Mouse (Mus musculus): ENCODE data around the gene Pml.

Gene Pml

DNA sequence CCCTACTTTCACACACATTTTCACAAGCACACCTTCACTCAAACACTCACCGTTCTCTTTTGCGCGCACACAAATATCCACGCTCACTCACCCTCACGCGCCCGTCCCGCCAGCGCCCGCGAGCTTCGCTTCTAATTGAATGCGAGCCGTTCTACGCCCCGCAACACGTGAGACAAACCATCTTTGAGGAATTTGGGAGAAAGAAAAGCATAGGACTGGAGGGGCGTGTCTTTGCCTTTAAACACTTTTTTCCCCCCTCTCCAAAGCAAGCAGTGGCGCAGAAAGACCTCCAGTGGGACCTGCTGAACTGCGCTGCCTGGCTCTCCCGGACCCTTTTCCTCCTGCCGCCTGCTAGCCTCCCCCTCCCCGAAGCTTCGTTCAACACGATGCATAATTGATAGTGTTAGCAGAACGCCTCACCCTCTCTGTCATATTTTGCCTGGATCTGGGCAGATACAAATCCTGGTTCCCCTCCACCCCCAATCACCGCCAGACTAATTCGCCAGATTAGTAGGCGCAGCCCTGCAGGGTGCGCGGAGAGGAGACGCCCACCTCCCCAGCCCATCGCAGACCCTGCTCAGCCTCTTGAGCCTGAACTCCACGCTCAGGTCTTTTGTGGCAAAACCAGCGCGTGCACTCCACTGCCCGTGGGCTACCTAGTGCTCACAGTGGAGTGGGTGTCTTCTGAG is 47.6 kb downstream of the Pml start:
- DNase-seq (ENCODE audit: low spot score), result no peak

DNA sequence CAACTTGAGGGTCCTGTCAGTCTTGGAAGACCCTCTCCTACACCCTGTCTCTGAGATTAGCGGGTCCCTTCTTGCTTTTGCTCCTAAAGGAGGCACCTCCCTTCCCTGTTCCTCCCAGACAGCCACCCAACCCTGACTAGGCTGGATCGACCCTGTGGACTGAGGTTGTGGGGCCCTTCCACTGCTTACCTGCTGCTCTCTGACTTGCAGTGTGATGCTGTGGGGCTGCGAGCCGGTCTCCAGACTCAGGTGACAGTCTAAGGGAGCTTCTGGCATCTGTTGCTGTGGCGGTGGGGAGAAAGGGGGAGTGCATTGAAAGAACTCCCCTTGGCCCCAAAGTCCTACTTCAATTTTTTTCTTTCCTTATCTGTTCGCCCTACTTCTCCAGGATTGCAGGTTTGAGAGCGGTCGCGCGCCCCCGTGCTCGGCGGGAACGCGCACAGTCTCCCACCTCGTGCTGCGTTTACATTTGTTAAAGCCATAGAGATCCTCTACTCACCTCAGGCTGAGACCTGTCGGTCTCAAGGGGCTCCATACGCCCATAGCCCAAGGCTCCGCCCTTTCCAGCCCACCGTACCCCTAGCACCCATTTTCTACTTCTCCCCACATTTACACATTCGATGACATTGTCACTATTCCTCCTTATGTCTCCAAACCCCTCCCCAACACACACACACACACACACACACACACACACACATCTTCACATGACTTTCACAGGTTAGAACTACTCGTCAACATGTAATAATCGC is 48.3 kb downstream of the Pml start:
- no peak for DNase-seq (ENCODE audit: low spot score)

DNA sequence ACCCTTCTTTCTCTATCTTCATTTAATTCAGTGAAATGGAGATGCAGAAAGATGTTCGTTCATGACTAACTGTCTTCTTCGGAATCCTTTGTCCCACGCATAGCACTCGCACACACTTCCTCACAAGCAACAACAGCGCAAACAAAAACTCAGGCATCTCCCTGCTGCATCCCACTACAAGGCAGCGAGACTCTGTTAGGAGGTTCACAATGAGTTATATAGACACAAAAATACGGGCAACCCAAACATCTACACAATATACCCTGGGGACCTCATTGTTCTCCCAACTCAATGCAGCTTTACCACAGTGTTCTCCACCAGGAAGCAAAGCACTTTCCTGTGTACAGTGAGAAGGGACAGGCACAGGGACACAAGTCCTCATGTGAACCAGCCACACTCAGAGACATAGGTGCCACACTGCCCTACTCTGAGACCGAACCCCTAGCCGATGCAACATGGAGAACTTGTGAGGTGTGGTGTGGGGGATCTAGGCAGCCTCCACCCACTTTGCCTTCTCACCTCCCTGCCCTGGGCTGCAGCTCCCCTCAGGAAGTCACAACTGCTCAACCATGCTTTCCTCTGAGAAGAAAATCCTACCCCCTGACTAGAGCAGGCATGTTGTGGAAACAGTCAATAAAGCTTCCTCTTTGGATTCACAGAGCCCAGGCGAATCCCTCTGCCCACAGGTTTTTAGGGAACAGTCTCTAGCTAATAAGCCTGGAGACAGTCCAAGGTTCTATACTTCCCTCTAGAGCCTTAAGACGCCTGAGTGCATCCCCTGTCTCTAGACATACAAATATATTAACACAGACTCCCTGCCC is 49.1 kb downstream of the Pml start:
- no peak for DNase-seq (ENCODE audit: low spot score)

DNA sequence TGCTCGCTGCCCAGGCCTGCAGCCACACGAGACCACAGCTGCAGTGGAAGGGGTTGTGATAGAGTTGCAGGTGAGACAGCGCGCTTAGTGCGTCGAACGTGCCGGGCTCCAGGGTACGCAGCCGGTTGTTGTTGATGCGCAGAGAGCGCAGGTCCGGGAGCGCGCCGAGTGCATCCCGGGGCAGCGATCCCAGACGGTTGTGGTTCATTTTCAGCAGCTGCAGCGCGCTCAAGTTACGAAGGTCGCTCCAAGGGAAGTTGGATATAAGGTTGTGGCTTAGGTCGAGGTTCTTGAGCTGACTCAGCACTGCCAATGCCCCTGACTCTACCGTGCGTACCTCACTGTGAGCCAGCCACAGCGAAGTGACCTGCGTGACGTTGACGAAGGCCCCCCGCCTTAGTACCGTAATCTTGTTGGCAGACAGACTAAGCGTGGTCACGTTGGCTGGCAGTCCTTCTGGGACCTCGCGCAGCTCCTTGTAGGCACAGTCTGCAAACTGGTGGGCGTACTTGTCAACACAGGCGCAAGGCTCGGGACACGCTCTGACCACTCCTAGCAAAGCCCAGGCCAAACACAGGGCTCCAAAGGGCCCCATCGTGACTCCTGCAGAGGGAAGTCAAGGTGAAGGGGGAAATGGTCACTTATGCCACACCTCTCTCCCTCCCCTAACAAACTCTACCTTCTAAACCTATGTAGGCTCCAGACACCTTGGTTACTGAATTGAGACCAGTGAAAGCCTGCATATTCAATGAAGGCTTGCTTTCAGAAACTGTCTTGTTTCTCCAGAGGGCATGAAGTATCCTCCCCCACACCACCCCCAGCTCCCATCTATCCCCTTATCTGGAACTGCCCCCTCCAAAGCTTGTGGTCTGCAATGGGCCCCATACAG is 50.0 kb downstream of the Pml start:
- no peak for DNase-seq (ENCODE audit: low spot score)

DNA sequence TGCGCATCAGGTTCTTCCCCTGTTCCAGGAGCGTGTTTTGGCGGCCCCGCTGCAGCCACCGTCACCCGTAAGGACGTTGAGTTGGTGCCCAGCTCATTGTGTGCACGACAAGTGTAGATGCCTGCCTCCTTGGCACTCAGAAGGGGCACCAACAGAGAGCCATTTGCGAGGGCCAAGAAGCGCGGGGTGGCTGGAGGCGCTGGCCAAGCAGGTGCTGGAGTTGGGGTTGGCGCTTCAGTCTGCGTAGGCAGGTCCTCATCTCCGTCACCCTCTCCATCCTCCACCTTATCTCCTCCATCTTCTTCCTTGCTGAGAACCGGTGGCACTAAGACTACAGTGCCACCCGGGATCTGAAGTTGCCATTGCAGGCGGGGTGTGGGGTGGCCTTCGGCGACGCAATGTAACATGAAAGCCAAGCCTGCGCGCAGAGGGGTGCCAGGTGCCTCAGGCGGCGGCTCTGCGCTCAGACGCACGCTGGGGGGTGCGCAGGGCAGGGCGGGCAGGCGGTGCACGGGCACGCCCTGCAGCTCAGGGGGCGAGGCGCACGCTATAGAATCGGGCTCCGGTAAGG is 50.7 kb downstream of the Pml start:
- no peak for DNase-seq (ENCODE audit: low spot score)

DNA sequence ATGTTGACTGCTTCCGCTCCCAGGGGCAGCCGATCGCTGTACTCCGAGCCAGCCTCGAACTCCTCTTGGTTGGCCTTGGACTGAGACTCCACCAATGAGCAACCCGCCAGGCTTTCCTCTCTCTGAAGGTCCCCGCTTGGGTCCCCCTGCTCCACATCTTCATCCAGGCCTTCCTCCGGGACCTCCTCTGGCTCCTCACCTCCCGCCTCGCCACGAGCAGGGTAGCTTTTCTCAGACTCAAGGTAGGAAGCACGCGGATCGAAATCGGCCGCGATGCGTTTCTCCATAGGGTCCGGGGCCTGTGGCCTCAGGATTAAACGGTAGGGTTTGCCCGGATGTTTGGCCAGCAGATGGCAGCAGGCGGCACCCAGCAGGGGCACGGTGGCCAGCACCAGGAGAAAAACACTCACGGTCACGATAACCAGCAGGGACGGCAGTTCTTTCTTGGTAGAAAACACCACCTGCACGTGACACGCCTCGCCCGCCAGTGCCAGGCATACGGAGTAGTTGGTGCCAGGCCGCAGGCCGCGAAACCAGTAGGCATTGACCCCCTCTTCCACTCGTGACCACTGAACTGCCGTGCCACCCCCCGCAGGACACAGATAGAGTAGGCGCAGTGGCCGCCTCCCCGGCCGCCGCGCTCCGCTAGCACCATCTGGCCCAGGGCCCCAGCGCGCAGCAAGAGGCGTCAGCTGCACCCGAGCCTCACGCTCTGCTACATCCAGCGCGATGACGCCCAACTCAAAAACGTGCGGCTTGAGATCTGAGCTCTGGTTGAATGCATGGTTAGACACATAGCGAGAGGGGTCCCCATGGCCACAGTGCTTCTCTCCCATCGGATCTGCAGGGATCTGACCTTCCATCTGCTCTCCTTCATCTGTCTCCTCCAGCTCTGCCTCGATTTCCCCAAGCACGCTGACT is 51.5 kb downstream of the Pml start:
- DNase-seq (ENCODE audit: low spot score), result no peak

DNA sequence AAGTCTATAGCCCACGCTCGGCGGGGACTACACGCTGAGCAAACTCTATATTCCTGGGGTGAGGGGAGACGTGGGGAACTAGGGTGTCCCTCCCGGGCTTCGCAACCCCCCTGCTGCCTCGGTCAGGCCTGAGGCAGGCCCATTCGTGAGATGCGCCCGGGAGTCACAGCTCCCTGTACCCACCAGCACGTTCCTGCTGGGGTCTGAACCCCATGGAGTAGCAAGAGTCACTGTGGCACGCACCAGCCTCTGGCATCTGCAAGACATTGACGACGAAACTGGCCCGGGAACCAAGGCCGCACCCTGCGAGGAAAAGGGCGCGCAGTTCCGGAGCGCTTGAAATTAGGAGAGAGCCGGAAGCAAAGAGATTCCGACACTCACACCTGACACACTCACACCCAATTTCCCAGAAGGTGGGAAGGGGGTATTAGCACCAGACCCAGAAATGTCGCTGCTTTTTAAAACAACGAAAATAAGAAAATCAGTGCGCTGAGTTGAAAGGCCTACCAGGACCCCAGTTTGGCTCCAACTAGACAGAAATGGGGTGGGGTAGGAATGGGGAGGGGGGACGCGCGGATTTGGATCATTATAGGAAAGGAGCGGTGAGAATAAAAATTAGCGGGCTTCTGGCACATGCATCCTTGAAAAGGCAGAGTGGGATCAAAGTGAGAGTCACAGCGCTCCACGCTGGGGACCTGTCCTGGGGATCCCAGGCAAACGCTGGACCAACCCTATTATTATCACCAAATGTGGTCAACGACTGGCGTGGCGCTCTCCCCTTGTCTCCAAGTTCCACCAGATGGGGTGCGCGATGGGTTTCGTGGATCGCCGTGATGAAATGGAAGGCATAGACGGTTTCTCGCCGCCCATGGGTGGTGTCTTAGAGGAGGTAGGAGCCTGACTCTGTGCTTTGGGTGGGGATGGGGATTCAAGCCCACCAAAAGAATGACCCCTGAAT is 52.7 kb downstream of the Pml start:
- no peak for DNase-seq (ENCODE audit: low spot score)

DNA sequence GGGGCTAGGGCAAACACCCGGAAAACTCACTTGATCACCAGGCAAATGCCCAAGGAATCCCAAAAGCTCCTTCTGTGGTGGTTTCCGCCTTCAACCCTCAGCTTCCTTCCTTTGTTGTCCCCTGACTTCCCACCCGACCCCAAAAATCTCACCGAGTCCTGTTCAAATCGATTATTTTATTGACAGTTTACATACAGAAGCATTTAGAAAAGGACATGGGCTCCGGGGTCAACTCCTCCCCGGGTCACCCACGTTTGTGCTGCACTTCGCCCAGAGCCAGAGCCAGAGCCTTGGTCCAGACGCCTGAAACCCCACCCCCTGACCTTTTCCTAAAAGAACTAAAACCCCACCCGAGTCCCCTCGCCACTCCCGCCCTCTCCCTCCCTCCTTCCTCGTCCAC is 53.4 kb downstream of the Pml start:
- DNase-seq (ENCODE audit: low spot score), result no peak

DNA sequence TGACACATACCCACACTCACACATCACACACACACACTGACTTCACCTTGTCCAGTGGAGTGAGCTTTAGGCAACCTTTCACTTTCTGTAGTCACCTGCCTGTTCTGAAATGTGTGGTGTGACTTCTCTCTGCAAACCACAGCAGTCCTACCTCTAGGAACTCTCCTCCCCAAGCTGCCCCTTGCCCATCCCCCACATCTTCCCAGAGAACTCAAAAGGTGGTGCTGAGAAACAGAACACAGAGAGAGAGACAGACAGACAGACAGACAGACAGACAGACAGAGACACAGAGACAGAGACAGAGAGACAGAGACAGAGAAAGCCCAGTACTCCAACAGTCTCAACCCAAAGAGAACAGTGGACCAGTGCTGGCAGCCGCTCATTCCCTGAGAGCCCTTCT is 53.9 kb downstream of the Pml start:
- DNase-seq (ENCODE audit: low spot score), result no peak

DNA sequence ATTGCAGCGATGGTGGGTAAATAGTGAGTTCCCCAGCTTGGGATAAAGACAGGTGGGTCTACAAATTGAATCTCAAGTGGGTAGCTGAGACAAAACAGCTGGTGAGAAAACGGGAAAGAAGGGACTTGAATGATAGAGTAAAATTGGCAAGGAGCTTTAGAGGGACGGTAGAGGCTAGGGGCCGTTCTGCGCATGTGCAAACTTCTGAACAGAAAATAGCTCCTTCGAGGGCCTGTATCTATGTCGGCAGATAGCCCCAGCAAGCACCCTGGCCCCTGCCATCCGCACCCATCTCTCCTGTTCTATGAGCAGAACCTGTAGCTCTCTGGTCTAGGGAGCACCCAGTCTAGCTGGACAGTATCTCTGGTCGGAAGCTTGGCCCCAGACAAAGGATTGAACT is 55.4 kb downstream of the Pml start:
- no peak for DNase-seq (ENCODE audit: low spot score)

DNA sequence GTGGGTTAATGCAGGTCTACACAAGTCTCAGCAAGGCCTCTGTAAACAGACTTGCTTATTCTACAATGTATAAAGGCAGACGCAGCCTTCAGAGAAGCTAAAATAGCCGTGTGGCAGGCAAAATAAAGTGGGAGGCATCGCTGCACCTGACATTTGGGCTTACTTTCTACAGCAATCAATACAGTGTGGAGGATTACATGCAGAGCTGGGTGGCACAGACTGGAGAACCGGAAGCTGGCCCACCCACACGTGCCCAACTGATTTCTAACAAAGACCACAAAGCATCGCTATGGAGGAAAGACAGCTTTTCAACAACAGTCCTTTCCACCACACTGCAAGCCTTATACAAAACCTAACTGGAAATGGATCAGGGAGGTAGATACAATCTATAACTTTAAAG is 65.1 kb downstream of the Pml start:
- DNase-seq (ENCODE audit: low spot score), result no peak

DNA sequence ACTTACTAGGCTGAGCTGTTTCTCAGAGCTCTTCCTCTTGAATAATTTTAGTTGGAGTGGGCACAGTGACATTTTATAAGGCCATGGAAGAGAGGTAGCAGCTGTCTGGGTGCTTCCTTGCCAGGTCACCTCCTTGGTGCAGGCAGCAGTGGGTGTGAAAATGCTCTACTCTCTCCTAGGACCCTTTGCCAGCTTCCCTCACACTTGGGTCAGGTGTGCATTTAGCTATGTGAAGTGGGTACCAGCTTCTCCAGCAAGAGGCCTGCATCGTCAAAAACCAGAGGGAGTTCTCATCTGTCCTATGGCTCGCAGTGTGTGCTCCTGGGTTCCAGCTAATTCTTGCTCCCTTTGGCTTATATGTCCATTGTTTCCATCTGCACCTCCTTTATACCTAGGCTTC is 70.2 kb downstream of the Pml start:
- no peak for DNase-seq (ENCODE audit: low spot score)

DNA sequence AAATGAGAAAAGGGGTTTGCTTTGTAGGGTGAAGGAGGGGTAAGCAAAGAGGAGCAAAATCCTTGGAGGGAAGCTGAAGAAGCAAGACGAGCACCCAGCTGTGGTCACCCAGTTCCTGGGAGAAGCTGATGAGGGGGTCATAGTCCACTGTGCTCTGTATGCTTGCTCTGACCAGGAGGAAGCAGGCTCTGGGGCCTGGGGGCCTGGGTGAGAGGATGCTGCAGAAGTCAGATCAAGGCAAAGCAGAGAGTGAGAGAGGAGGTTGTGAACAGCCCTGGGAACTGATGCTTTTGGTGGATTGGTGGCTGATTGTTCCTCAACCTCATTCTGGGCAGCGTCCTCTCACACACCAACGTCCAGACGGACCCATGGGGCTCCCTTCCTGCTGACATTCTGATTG is 72.4 kb downstream of the Pml start:
- DNase-seq (ENCODE audit: low spot score), result no peak

DNA sequence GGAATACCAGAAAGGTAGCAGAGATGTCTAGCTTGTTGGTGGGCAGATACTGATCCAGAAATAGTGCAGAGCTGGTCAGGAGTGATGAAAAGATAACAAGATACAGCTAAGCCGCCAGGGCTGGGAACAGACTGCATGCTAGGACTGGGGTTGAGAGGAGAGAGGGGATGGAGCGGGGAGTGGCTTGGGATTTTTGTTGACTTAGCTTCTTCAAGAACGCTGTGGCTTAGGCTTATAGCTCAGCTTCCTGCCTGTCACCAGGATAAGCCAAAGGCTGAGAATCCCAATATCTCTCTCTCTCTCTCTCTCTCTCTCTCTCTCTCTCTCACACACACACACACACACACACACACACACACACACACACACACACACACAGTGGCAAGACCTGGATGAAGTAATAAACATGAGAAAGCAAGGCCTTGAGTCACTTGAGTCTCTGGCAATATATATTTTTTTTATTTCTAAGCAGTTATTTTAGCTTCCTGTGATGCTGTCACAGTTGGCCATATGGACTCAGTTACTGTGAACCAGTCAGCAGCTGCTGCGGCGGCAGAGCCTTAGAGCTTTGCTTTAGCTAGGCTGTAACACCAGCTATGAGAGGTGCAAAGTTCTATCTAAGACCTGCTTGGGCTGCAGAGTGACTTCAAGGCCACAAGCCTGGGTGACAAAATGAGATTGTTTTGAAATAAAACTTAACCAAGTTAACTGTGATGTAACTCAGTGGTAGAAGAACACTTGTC is 73.7 kb downstream of the Pml start:
- no peak for DNase-seq (ENCODE audit: low spot score)

DNA sequence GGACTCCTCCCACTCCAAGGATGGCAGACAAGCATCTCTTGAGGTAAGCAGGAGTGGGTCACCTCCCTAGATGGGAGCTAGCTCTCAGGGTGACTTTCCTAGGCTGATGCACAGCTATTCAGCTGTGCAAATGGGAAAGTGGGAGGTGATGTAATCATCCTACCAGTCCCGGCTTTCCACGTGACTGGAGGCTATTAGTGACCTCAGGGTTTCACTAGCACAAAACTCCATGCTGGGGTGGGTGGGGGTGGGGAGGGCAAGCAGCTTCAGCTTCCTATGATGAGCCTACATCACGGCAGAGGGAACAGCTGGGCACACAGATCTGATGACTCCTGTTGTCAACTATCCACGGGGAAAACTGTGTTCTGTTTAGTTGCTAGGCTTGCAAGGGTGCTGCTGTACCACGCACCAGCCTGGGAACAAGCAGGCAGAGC is 74.8 kb downstream of the Pml start:
- no peak for DNase-seq (ENCODE audit: low spot score)

DNA sequence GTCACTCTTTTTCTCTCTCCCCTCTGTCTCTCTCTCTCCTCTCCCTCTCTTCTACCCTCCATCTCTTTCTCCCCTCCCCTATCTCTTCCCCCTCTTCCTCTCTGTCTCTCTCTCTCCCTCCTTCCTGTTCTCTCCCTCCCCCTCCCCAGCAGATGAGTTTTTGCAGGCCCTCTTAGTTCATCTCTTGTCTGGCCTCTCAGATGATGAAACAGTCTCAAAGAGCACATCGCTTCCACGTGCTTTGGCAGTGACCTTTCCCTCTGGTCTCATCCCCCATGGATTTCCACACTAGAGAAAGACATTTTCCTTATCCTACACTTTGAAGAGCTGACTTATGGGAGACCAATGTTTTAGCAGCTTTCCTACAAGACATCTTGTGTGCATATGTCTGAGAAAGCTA is 76.7 kb downstream of the Pml start:
- no peak for DNase-seq (ENCODE audit: low spot score)

DNA sequence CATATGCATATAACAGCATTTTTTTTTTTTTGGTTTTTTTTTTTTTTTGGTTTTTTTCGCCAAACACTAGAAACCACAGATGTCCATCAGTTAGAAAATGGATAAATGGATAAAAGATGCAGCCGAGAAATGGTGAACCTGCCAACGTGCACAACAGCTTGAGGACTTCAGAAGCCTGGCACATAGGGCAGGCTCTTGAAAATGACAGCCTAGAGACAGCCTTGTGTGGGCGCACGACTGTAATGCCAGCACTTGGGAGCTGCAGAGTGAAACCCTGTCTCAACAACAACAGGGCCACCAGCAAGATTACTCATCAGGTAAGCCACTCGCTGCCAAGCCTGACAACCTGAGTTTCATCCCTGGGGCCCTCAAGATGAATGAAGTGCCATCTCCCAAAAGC is 80.2 kb downstream of the Pml start:
- no peak for DNase-seq (ENCODE audit: low spot score)

DNA sequence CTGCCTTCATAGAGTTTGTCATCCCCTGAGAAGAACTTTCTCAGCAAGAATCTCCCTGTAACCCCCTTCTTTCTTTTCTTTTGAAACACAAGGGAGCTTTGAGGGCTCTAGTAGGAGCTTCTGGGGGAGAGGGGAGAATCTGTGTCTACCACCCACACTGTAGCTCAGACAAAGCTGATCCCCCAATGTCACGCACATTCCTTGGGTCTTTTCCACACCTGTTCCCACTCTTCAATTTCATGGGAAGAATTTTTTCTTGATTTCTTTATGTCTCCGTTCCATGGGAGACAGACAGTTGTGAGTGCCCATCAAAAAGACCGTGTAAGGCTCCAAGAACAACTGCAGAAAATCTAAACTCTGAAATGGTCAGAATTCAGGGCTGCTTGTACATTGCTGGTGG is 80.7 kb downstream of the Pml start:
- no peak for DNase-seq (ENCODE audit: low spot score)
